ENCODE assay signal across 9 mouse cellular contexts in genomic region chr7:143978741-143979371, GRCm38 (mm10). TPM values are rescaled to one million over a fixed set of nuclear protein-coding genes. Genes with fewer than 3 reads are reported as not detected.
DNase-seq lines count a peak whose midpoint lies in the region; ATAC-seq and TF ChIP-seq lines count a peak whose summit lies in the region.
"Had no signal": no experiment of that assay in that cellular context is flagged by ENCODE, and none has a peak within 500 bp of the region (broad histone marks: within the 10 kb centered on the region; RNA-seq: fewer than 3 reads in every experiment).

No protein-coding gene starts in this region.

- TF ChIP-seq CTCF in kidney, postnatal 0 days (IDR thresholded peaks at IDR 0.05; ENCODE audit: low read depth), result peak; percentile 82
- TF ChIP-seq CTCF in testis, adult 2 months (IDR thresholded peaks at IDR 0.05; ENCODE audit: control insufficient read depth, insufficient read depth, insufficient replicate concordance, low read depth, low read length), result peak; percentile 47; the same call in 1 of the 2 replicates

- H3K4me1 ChIP-seq in embryonic facial prominence, embryonic 10.5 days, result peaks cover 21% of the 10 kb centered on the region
- H3K4me1 ChIP-seq in heart, embryonic 12.5 days (replicated peaks), result peaks cover 14% of the 10 kb centered on the region
- 0 out of 2 replicates have a peak, but pooled peaks cover 3% of the 10 kb centered on the region for H3K4me1 ChIP-seq in kidney, postnatal 0 days (replicated peaks; ENCODE audit: insufficient read depth, low read length)
- H3K4me1 ChIP-seq in liver, embryonic 13.5 days (replicated peaks), result no peaks in the 10 kb centered on the region; the same call in 1 of the 2 replicates
- H3K4me1 ChIP-seq in neural tube, embryonic 12.5 days, result peaks cover 17% of the 10 kb centered on the region
- H3K4me1 ChIP-seq in testis, adult 2 months (ENCODE audit: control insufficient read depth, insufficient read depth, low read length), result no peaks in the 10 kb centered on the region; the same call in 1 of the 2 replicates

- H3K36me3 ChIP-seq in embryonic facial prominence, embryonic 10.5 days (replicated peaks), result no peaks in the 10 kb centered on the region
- H3K36me3 ChIP-seq in heart, embryonic 12.5 days, result no peaks in the 10 kb centered on the region
- no peaks in the 10 kb centered on the region for H3K36me3 ChIP-seq in kidney, postnatal 0 days (ENCODE audit: insufficient read depth, low read length)
- H3K36me3 ChIP-seq in liver, embryonic 13.5 days, result no peaks in the 10 kb centered on the region
- no peaks in the 10 kb centered on the region for H3K36me3 ChIP-seq in neural tube, embryonic 12.5 days
- no peaks in the 10 kb centered on the region for H3K36me3 ChIP-seq in testis, adult 2 months (ENCODE audit: control insufficient read depth, insufficient read depth, low read length)

- under 1% methylated on average over 50 of the region's 50 CpGs for WGBS in embryonic facial prominence, embryonic 10.5 days
- under 1% methylated on average over 50 of the region's 50 CpGs for WGBS in heart, embryonic 12.5 days
- WGBS in kidney, postnatal 0 days, result under 1% methylated on average over 48 of the region's 50 CpGs
- whole genome bisulfite sequencing in liver, embryonic 13.5 days (ENCODE audit: insufficient replicate concordance), result 2% methylated on average over 50 of the region's 50 CpGs
- 1% methylated on average over 50 of the region's 50 CpGs for WGBS in neural tube, embryonic 12.5 days

- H3K27ac ChIP-seq in embryonic facial prominence, embryonic 10.5 days (replicated peaks), result no peak overlapping the region; the same call in 1 of the 2 replicates
- no peak overlapping the region for H3K27ac ChIP-seq in heart, embryonic 12.5 days (ENCODE audit: poor library complexity, severe bottlenecking)
- peak overlapping the region; percentile 79 for H3K27ac ChIP-seq in kidney, postnatal 0 days
- no peak overlapping the region for H3K27ac ChIP-seq in liver, embryonic 13.5 days
- no peak overlapping the region for H3K27ac ChIP-seq in neural tube, embryonic 12.5 days
- H3K27ac ChIP-seq in testis, adult 2 months (ENCODE audit: control insufficient read depth, insufficient read depth, low read depth, low read length), result no peak overlapping the region

- peak; percentile 90 for DNase-seq in heart, adult 11 months
- DNase-seq in heart, adult 8-10 months (ENCODE audit: low spot score), result no peak
- peak; percentile 87 for DNase-seq in embryonic facial prominence, embryonic 10.5 days (ENCODE audit: low spot score)
- DNase-seq in kidney, postnatal 0 days (ENCODE audit: low spot score), result peak; percentile 81
- DNase-seq in liver, embryonic 13.5 days, result peak; percentile 23

- peak overlapping the region; percentile 96 for H3K4me2 ChIP-seq in heart, embryonic 12.5 days
- peak overlapping the region; percentile 83 for H3K4me2 ChIP-seq in kidney, postnatal 0 days (ENCODE audit: low read length)
- peak overlapping the region; percentile 57 for H3K4me2 ChIP-seq in liver, embryonic 13.5 days
- peak overlapping the region; percentile 97 for H3K4me2 ChIP-seq in neural tube, embryonic 12.5 days (replicated peaks)

- peaks cover 90% of the 10 kb centered on the region for H3K27me3 ChIP-seq in embryonic facial prominence, embryonic 10.5 days (replicated peaks; ENCODE audit: low read depth, poor library complexity, severe bottlenecking)
- peaks cover 95% of the 10 kb centered on the region for H3K27me3 ChIP-seq in heart, embryonic 12.5 days (replicated peaks)
- peaks cover 23% of the 10 kb centered on the region for H3K27me3 ChIP-seq in kidney, postnatal 0 days (ENCODE audit: insufficient read depth, low read length)
- peaks cover 63% of the 10 kb centered on the region for H3K27me3 ChIP-seq in liver, embryonic 13.5 days
- H3K27me3 ChIP-seq in neural tube, embryonic 12.5 days (replicated peaks), result peaks cover 70% of the 10 kb centered on the region
- no peaks in the 10 kb centered on the region for H3K27me3 ChIP-seq in testis, adult 2 months (ENCODE audit: control insufficient read depth, insufficient read depth, low read length)

- peak overlapping the region; percentile 66 for H3K4me3 ChIP-seq in embryonic facial prominence, embryonic 10.5 days
- H3K4me3 ChIP-seq in heart, embryonic 12.5 days, result peak overlapping the region; percentile 57
- peak overlapping the region; percentile 48 for H3K4me3 ChIP-seq in kidney, postnatal 0 days (replicated peaks; ENCODE audit: low read depth, low read length)
- H3K4me3 ChIP-seq in liver, embryonic 13.5 days (replicated peaks), result peak overlapping the region; percentile 51
- peak overlapping the region; percentile 42 for H3K4me3 ChIP-seq in neural tube, embryonic 12.5 days
- H3K4me3 ChIP-seq in testis, adult 2 months (ENCODE audit: control insufficient read depth, low read depth, low read length), result peak overlapping the region; percentile 41

- peak overlapping the region; percentile 59 for H3K9ac ChIP-seq in heart, embryonic 12.5 days
- H3K9ac ChIP-seq in kidney, postnatal 0 days (ENCODE audit: low read depth, low read length), result peak overlapping the region; percentile 63
- H3K9ac ChIP-seq in liver, embryonic 13.5 days, result 0 out of 2 replicates have a peak overlapping the region, but pooled peaks have one; percentile 23
- H3K9ac ChIP-seq in neural tube, embryonic 12.5 days, result 0 out of 2 replicates have a peak overlapping the region, but pooled peaks have one; percentile 35

- no peaks in the 10 kb centered on the region for H3K9me3 ChIP-seq in embryonic facial prominence, embryonic 10.5 days
- H3K9me3 ChIP-seq in heart, embryonic 12.5 days (replicated peaks), result no peaks in the 10 kb centered on the region
- no peaks in the 10 kb centered on the region for H3K9me3 ChIP-seq in kidney, postnatal 0 days (replicated peaks; ENCODE audit: low read length)
- H3K9me3 ChIP-seq in liver, embryonic 13.5 days (replicated peaks), result no peaks in the 10 kb centered on the region
- H3K9me3 ChIP-seq in neural tube, embryonic 12.5 days, result no peaks in the 10 kb centered on the region

- ATAC-seq in heart, embryonic 12.5 days (ENCODE audit: insufficient number of reproducible peaks, low FRiP score), result peak; percentile 49; the same call in 1 of the 2 replicates
- ATAC-seq in kidney, postnatal 0 days (replicated peaks; ENCODE audit: low FRiP score, low read depth), result peak; percentile 62
- peak; percentile 53; the same call in 1 of the 2 replicates for ATAC-seq in liver, embryonic 13.5 days (ENCODE audit: low read depth)
- ATAC-seq in neural tube, embryonic 12.5 days (ENCODE audit: low FRiP score, low read depth), result peak; percentile 79

- TF ChIP-seq POLR2A in testis, adult 2 months (IDR thresholded peaks at IDR 0.05; ENCODE audit: control insufficient read depth, low read depth, low read length), result no peak

RNA-seq across cellular contexts. Expression of gene Shank2, which starts 22.9 kb away (rescaled TPM):
- under 1 TPM; 0.16 to 0.38 (median 0.24) TPM for total RNA-seq in heart, adult 8-10 months (2022)
- polyA plus RNA-seq in embryonic facial prominence, embryonic 10.5 days (2016; fragmentation: Nextera tagmentation; extraction: Ambion mirVana), result 0.75 and 0.80 TPM in 2 replicates
- 0.12 and 0.27 TPM in 2 replicates for polyA plus RNA-seq in heart, embryonic 12.5 days (2016; fragmentation: Nextera tagmentation; extraction: Ambion mirVana)
- 2.6 and 3.0 TPM in 2 replicates for polyA plus RNA-seq in kidney, postnatal 0 days (2015; fragmentation: Nextera tagmentation; extraction: Ambion mirVana)
- 0.22 and 0.30 TPM in 2 replicates for polyA plus RNA-seq in liver, embryonic 13.5 days (2015; fragmentation: Nextera tagmentation; extraction: Ambion mirVana)
- 3.3 and 3.9 TPM in 2 replicates for polyA plus RNA-seq in neural tube, embryonic 12.5 days (2016; fragmentation: Nextera tagmentation; extraction: Ambion mirVana)
- 30.0 and 34.7 TPM in 2 replicates for polyA plus RNA-seq in testis, adult 2 months (2012; rRNA removed)
- total RNA-seq: MEL had no signal
